Mouse (Mus musculus) midbrain, embryonic 15.5 days (tissue): ENCODE data around the gene Tfdp2. TPM values are rescaled to one million over a fixed set of nuclear protein-coding genes. Genes with fewer than 3 reads are reported as not detected.

Source experiments
- ATAC-seq: fragments of 200-750 bp; cut with Nextera tagmentation; replicated peaks from 2 replicates; pipeline ENCODE4 v1.8.0; 2017; ENCODE audit warnings: moderate TSS enrichment
- H3K27ac ChIP-seq: fragments of 300-500 bp; sonication (generic); 2 replicates; pipeline ENCODE4 v1.5.1; 2015; ENCODE audit warnings: mild to moderate bottlenecking, inconsistent platforms
- H3K27me3 ChIP-seq: fragments of 300-500 bp; sonication (generic); replicated peaks from 2 replicates; pipeline ENCODE4 v1.6.1; 2015; ENCODE audit warnings: inconsistent platforms
- H3K36me3 ChIP-seq: fragments of 300-500 bp; sonication (generic); replicated peaks from 2 replicates; pipeline ENCODE4 v1.6.1; 2015; ENCODE audit warnings: inconsistent platforms
- H3K4me1 ChIP-seq: fragments of 300-500 bp; sonication (generic); 2 replicates; pipeline ENCODE4 v1.6.1; 2015; ENCODE audit warnings: inconsistent platforms
- H3K4me2 ChIP-seq: fragments of 300-500 bp; sonication (generic); 2 replicates; pipeline ENCODE4 v1.6.1; 2015; ENCODE audit warnings: inconsistent platforms, mild to moderate bottlenecking, moderate library complexity
- H3K4me3 ChIP-seq: fragments of 300-500 bp; sonication (generic); 2 replicates; pipeline ENCODE4 v1.5.1; 2015; ENCODE audit warnings: mild to moderate bottlenecking, inconsistent platforms
- H3K9ac ChIP-seq: fragments of 300-500 bp; sonication (generic); 2 replicates; pipeline ENCODE4 v1.6.1; 2015; ENCODE audit warnings: mild to moderate bottlenecking, inconsistent platforms
- H3K9me3 ChIP-seq: fragments of 300-500 bp; sonication (generic); 2 replicates; pipeline ENCODE4 v1.6.1; 2016; ENCODE audit warnings: inconsistent platforms
- WGBS: fragments of 180-500 bp; shearing (Covaris S2); methylation state at CpG from one replicate; pipeline ENCODE4 v1.1.7; 2015; ENCODE audit warnings: mixed read lengths; 5-methylcytosine and 5-hydroxymethylcytosine counted together
- polyA plus RNA-seq: library from polyadenylated mRNA; unstranded; fragments of >200 nt; fragmentation: Nextera tagmentation; extraction: Ambion mirVana; gene quantifications from 2 replicates; pipeline ENCODE4 v1.2.1, GENCODE M21; 2015

The Tfdp2 gene
- polyA plus RNA-seq, 1 experiment from 2014 or later, result 20.6 TPM

DNA sequence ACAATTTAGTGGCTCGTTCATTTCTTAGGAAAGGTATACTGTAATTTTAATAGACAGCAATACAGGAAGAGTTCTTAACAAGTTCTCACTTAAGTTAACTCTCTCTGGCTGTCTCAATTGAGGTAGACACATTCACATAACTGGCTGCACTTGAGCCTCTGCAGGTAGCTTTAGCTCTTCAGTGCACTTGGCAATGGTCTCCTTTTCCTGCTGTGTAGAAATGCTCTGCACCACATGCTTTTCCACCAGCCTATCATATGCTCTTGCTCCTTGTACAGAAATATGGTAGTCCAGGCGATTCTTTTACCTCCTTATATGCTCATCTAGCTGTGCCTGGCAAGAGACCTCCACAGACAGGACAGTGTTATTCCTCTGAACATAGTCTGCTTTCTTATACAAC, 73.7 kb downstream of the Tfdp2 start:
- Histone ChIP-seq H3K4me1 (no peaks in the 10 kb centered on the region), H3K9ac (no peak overlapping the region), H3K4me2 (no peak overlapping the region), H3K27me3 (no peaks in the 10 kb centered on the region), H3K9me3 (no peaks in the 10 kb centered on the region), H3K27ac (no peak overlapping the region), H3K36me3 (no peaks in the 10 kb centered on the region), H3K4me3 (no peak overlapping the region)
- WGBS, result 94% methylated on average over 2 of the region's 2 CpGs
- ATAC-seq, result no peak

- no peak overlapping the region for H3K27ac ChIP-seq
- H3K27me3 ChIP-seq, result no peaks in the 10 kb centered on the region
- H3K36me3 ChIP-seq, result no peaks in the 10 kb centered on the region
- no peak for ATAC-seq
- no peak overlapping the region for H3K4me3 ChIP-seq
- no peak overlapping the region for H3K4me2 ChIP-seq
- no peaks in the 10 kb centered on the region for H3K4me1 ChIP-seq
- no peaks in the 10 kb centered on the region for H3K9me3 ChIP-seq
- H3K9ac ChIP-seq, result no peak overlapping the region
These were observed 79.5 kb downstream of the Tfdp2 start for GRCm38 (mm10) chr9:96275543-96275942.

DNA sequence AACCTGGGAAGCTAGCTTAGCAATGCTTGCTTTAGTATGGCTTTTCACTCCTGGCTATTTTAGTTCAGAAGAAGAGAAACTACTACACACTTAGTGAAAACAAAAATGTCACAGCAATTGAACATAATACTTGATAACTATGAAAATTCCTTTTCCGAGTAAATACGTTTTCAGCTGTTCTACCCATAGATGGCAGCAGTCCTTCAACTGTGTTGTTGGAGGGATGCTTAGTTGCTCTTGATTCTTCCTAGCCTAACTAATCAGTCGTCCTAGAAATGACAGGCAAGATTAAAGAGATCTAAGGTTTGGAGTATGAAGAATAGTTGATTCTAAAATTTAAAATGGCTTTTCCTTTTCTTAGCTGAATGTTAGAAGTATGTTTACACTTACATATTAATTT, 85.4 kb downstream of the Tfdp2 start:
- Histone ChIP-seq H3K36me3 (no peaks in the 10 kb centered on the region), H3K4me2 (no peak overlapping the region), H3K9me3 (no peaks in the 10 kb centered on the region), H3K4me3 (no peak overlapping the region), H3K9ac (no peak overlapping the region), H3K27me3 (no peaks in the 10 kb centered on the region), H3K4me1 (0 out of 2 replicates have a peak, but pooled peaks cover 3% of the 10 kb centered on the region), H3K27ac (no peak overlapping the region)
- 63% methylated on average over 3 of the region's 3 CpGs for WGBS
- ATAC-seq, result no peak

- Histone ChIP-seq H3K9me3 (no peaks in the 10 kb centered on the region), H3K9ac (no peak overlapping the region), H3K27ac (no peak overlapping the region), H3K36me3 (no peaks in the 10 kb centered on the region), H3K4me2 (no peak overlapping the region), H3K4me3 (no peak overlapping the region), H3K27me3 (no peaks in the 10 kb centered on the region), H3K4me1 (0 out of 2 replicates have a peak, but pooled peaks cover 3% of the 10 kb centered on the region)
- WGBS, result 92% methylated on average over 3 of the region's 3 CpGs
- ATAC-seq, result no peak
These were observed 86.0 kb downstream of the Tfdp2 start for GRCm38 (mm10) chr9:96282082-96282481.

DNA sequence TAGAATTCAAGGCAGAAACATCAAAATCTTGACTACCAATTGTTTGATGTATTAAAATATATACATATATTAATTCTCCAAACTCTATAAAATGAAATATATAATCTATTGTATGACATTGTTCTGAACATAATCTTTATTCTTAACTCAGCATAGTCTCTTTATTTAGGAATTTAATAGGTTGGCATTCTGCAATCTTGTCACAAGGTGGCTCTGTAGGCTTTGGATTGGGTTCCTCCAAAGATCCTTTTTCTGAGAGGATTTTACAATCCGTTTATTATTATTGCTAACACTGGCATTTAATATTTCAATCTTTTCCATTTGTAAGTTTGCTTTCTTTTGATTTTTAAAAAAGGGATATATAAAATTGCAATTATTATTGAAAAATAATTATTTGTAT, 88.8 kb downstream of the Tfdp2 start:
- 0 out of 2 replicates have a peak, but pooled peaks cover 3% of the 10 kb centered on the region for H3K4me1 ChIP-seq
- 22% methylated on average over 1 of the region's 1 CpGs for WGBS
- H3K9me3 ChIP-seq, result no peaks in the 10 kb centered on the region
- H3K9ac ChIP-seq, result no peak overlapping the region
- H3K4me2 ChIP-seq, result no peak overlapping the region
- no peak for ATAC-seq
- H3K4me3 ChIP-seq, result no peak overlapping the region
- H3K27me3 ChIP-seq, result no peaks in the 10 kb centered on the region
- no peaks in the 10 kb centered on the region for H3K36me3 ChIP-seq
- H3K27ac ChIP-seq, result no peak overlapping the region

- no peak overlapping the region for H3K27ac ChIP-seq
- H3K9me3 ChIP-seq, result no peaks in the 10 kb centered on the region
- WGBS, result over 99% methylated on average over 7 of the region's 7 CpGs
- H3K36me3 ChIP-seq, result peaks cover 8% of the 10 kb centered on the region; the same call in 1 of the 2 replicates
- no peak overlapping the region for H3K4me3 ChIP-seq
- H3K27me3 ChIP-seq, result no peaks in the 10 kb centered on the region
- H3K4me1 ChIP-seq, result no peaks in the 10 kb centered on the region
- no peak overlapping the region for H3K4me2 ChIP-seq
- ATAC-seq, result no peak
- H3K9ac ChIP-seq, result no peak overlapping the region
These were observed 96.1 kb downstream of the Tfdp2 start for GRCm38 (mm10) chr9:96292144-96292543.

DNA sequence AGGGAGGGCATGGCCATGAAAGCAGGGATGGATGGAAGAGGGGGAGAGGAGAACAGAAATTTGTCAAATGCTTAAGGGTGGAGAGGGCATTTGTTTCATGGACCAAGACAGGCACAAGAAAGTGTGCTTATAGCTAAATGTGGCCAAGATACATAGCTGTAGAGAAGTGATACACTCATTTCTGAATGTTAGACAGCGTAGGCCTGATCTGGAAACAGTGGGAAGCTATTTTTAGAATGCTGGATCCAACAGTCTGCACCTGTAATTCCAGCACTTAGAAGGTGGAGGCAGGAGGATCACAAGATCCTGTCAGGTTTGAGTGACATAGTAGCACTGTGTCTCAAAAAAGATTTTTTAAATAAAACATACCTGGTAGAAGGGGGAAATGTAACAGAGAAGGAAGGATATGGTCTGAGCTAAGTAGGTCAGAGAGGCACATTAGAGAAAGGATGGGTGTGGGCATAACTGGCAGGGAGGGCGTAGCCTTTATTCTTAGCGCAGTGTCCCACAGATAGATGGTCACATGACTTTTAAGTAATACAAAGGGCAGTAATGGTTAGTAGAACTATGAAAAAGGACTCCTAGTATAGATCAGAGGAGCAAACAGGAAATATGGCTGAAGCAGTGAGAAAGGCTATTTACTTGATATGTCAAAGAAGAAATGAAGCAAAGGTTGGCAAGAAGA, 103.4 kb downstream of the Tfdp2 start:
- H3K4me2 ChIP-seq, result no peak overlapping the region
- H3K9ac ChIP-seq, result no peak overlapping the region
- no peaks in the 10 kb centered on the region for H3K27me3 ChIP-seq
- no peaks in the 10 kb centered on the region for H3K9me3 ChIP-seq
- WGBS, result 97% methylated on average over 3 of the region's 3 CpGs
- ATAC-seq, result no peak
- no peak overlapping the region for H3K4me3 ChIP-seq
- H3K4me1 ChIP-seq, result no peaks in the 10 kb centered on the region
- peaks cover 13% of the 10 kb centered on the region; the same call in 1 of the 2 replicates for H3K36me3 ChIP-seq
- H3K27ac ChIP-seq, result no peak overlapping the region

GRCm38 (mm10) chr9:96308816-96309215, 112.7 kb downstream of the Tfdp2 start:
- ATAC-seq, result no peak
- peaks cover 17% of the 10 kb centered on the region; the same call in 1 of the 2 replicates for H3K36me3 ChIP-seq
- no peak overlapping the region for H3K9ac ChIP-seq
- H3K4me1 ChIP-seq, result no peaks in the 10 kb centered on the region
- H3K27ac ChIP-seq, result no peak overlapping the region
- H3K4me3 ChIP-seq, result no peak overlapping the region
- H3K4me2 ChIP-seq, result no peak overlapping the region
- H3K9me3 ChIP-seq, result no peaks in the 10 kb centered on the region
- 66% methylated on average over 3 of the region's 3 CpGs for WGBS
- no peaks in the 10 kb centered on the region for H3K27me3 ChIP-seq

- peaks cover 20% of the 10 kb centered on the region; the same call in 1 of the 2 replicates for H3K36me3 ChIP-seq
- H3K4me1 ChIP-seq, result no peaks in the 10 kb centered on the region
- H3K9ac ChIP-seq, result no peak overlapping the region
- no peak for ATAC-seq
- no peak overlapping the region for H3K4me3 ChIP-seq
- WGBS, result 98% methylated on average over 3 of the region's 3 CpGs
- H3K4me2 ChIP-seq, result no peak overlapping the region
- no peaks in the 10 kb centered on the region for H3K9me3 ChIP-seq
- H3K27me3 ChIP-seq, result no peaks in the 10 kb centered on the region
- no peak overlapping the region for H3K27ac ChIP-seq
These were observed 116.0 kb downstream of the Tfdp2 start for GRCm38 (mm10) chr9:96312074-96312473.

DNA sequence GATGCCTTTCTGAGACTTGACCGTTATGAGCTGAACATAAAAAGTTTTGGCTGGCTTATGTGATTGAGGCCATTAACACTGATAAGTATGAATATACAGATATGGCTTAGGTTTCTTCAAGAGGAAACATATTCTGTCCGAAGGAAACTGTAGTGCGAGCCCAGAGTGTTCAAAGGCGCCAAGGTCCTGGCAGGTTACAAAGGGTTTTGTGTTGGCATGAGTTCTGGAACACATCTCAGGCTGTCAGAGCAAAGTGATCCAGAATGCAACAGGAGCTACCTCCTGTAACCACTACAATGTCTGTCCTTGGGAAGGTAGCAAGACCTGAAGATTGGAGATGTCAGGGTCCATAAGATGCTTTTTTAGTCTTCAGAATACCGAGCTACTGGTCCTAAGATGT, 123.3 kb downstream of the Tfdp2 start:
- Histone ChIP-seq H3K4me2 (no peak overlapping the region), H3K27me3 (no peaks in the 10 kb centered on the region), H3K4me3 (no peak overlapping the region), H3K27ac (no peak overlapping the region), H3K4me1 (peaks cover 3% of the 10 kb centered on the region; the same call in 1 of the 2 replicates), H3K9me3 (no peaks in the 10 kb centered on the region), H3K36me3 (peaks cover 19% of the 10 kb centered on the region; the same call in 1 of the 2 replicates), H3K9ac (no peak overlapping the region)
- no peak for ATAC-seq
- WGBS, result 96% methylated on average over 5 of the region's 5 CpGs

DNA sequence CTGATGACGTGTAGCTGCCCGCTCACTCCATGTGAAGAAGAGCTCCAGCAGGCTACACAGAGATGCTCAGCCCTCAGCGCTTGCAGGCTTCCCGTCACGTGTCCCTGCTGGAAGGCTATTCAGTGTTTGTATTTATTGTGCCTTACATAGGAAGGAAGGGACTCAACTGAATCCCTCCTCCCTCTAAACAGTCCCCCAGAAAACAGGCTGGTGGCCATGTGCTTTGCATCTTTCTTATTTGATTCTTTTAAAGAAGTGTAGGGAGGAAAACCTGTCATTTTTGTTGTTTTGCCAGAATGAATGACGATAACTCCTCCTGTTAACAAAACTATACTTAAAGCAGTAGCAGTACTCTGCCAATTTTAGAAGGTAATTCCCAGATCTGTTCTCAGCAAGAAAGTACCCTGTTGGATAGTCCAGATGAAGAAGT, 124.5 kb downstream of the Tfdp2 start:
- Histone ChIP-seq H3K4me3 (no peak overlapping the region), H3K4me1 (peaks cover 8% of the 10 kb centered on the region; the same call in 1 of the 2 replicates), H3K9ac (no peak overlapping the region), H3K27ac (no peak overlapping the region), H3K27me3 (no peaks in the 10 kb centered on the region), H3K4me2 (no peak overlapping the region), H3K9me3 (no peaks in the 10 kb centered on the region), H3K36me3 (peaks cover 19% of the 10 kb centered on the region; the same call in 1 of the 2 replicates)
- ATAC-seq, result no peak
- WGBS, result 88% methylated on average over 6 of the region's 6 CpGs

GRCm38 (mm10) chr9:96322411-96323152, 126.5 kb downstream of the Tfdp2 start:
- H3K4me2 ChIP-seq, result no peak overlapping the region
- H3K4me1 ChIP-seq, result peaks cover 8% of the 10 kb centered on the region; the same call in 1 of the 2 replicates
- H3K9ac ChIP-seq, result no peak overlapping the region
- H3K4me3 ChIP-seq, result no peak overlapping the region
- no peaks in the 10 kb centered on the region for H3K9me3 ChIP-seq
- H3K36me3 ChIP-seq, result 0 out of 2 replicates have a peak, but pooled peaks cover 11% of the 10 kb centered on the region
- H3K27me3 ChIP-seq, result no peaks in the 10 kb centered on the region
- no peak overlapping the region for H3K27ac ChIP-seq
- no peak for ATAC-seq
- WGBS, result 89% methylated on average over 15 of the region's 15 CpGs
